Mouse (Mus musculus): ENCODE results near the gene Fyttd1. TPM values are rescaled to one million over a fixed set of nuclear protein-coding genes. Genes with fewer than 3 reads are reported as not detected.

Gene Fyttd1
- polyA plus RNA-seq, 1 experiment from 2014 or later, result 121 TPM

DNA sequence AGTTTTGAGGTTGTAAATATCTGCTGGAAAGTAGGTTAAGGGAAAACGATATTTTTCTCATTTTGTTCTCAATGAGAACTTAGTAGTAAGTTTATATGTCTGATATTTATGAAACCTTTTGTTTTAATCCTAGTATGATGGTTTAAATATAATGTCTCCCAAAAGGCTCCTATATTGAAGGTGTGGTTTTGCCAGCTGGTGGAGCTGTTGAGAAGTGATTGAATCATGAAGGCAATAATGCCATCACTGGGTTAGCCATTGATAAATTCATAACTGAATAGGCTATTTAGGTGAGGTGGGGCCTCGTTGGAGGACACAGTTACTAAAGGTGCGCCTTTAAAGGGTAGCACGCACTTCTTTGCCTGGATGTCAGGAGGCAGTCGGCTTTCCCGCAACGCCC lies 4.2 kb downstream of the Fyttd1 start:
- no peak for ATAC-seq (ENCODE audit: insufficient number of reproducible peaks, insufficient read depth, low FRiP score, low TSS enrichment, low read depth)
- 73% methylated on average over 7 of the region's 7 CpGs for WGBS
- no peaks in the 10 kb centered on the region for H3K27me3 ChIP-seq

GRCm38 (mm10) chr16:32887996-32888395 lies 10.7 kb downstream of the Fyttd1 start:
- no peak overlapping the region for H3K9ac ChIP-seq (replicated peaks)
- no peaks in the 10 kb centered on the region for H3K9me3 ChIP-seq
- ATAC-seq (ENCODE audit: insufficient number of reproducible peaks, insufficient read depth, low FRiP score, low TSS enrichment, low read depth), result no peak
- peaks cover 52% of the 10 kb centered on the region for H3K36me3 ChIP-seq
- no peak overlapping the region for H3K4me3 ChIP-seq (replicated peaks)
- H3K27ac ChIP-seq, result no peak overlapping the region
- no peaks in the 10 kb centered on the region for H3K27me3 ChIP-seq
- no peaks in the 10 kb centered on the region for H3K4me1 ChIP-seq (replicated peaks)
- H3K4me2 ChIP-seq, result no peak overlapping the region
- 88% methylated on average over 7 of the region's 7 CpGs for WGBS

More for the DNA sequence above, 4.2 kb downstream of the Fyttd1 start:
- peaks cover 15% of the 10 kb centered on the region for H3K4me1 ChIP-seq (replicated peaks)
- no peak overlapping the region for H3K27ac ChIP-seq
- no peak overlapping the region for H3K4me2 ChIP-seq
- no peaks in the 10 kb centered on the region for H3K9me3 ChIP-seq
- no peak overlapping the region for H3K9ac ChIP-seq (replicated peaks)
- no peak overlapping the region for H3K4me3 ChIP-seq (replicated peaks)
- H3K36me3 ChIP-seq, result peaks cover 10% of the 10 kb centered on the region

DNA sequence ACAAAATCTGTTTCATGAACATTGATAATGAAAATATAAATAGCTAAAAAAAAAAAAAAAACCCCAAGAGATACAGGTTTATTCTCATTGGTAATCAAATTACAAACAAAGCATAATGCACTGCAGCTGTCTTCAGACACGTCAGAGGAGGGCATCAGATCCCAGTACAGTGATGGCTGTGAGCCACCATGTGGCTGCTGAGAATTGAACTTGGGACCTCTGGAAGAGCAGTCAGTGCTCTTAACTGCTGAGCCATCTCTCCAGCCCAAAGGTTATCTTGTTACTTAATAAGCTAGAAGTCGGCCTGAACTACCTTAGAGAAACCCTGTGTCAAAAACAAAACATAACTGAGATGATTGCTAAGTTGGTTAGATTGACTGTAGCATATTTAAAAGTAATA lies 12.6 kb downstream of the Fyttd1 start:
- H3K9me3 ChIP-seq, result no peaks in the 10 kb centered on the region
- no peak for ATAC-seq (ENCODE audit: insufficient number of reproducible peaks, insufficient read depth, low FRiP score, low TSS enrichment, low read depth)
- peaks cover 66% of the 10 kb centered on the region for H3K36me3 ChIP-seq
- H3K27ac ChIP-seq, result no peak overlapping the region
- no peak overlapping the region for H3K4me2 ChIP-seq
- 64% methylated on average over 2 of the region's 2 CpGs for WGBS
- no peak overlapping the region for H3K9ac ChIP-seq (replicated peaks)
- H3K27me3 ChIP-seq, result no peaks in the 10 kb centered on the region
- H3K4me3 ChIP-seq (replicated peaks), result no peak overlapping the region
- H3K4me1 ChIP-seq (replicated peaks), result no peaks in the 10 kb centered on the region

DNA sequence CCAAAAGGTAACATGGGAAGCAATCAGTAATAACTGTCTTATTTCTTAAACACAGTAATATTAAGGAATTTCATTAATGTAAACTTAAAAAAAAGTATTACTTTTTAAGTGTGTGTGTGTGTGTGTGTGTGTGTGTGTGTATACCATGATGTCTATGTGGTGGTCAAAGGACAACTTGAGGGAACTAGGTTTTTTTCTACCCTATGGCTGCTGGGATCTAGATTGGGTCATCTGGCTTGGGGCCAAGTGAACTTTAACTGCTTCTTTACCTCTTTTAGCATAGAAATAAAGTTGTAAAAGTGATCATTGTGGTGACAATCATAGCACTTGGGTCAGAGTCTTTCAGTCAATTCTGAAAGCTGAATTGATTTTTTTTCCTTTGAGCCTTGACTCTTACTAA lies 18.8 kb downstream of the Fyttd1 start:
- no peak for ATAC-seq (ENCODE audit: insufficient number of reproducible peaks, insufficient read depth, low FRiP score, low TSS enrichment, low read depth)
- Histone ChIP-seq H3K27ac (no peak overlapping the region), H3K9me3 (no peaks in the 10 kb centered on the region), H3K27me3 (no peaks in the 10 kb centered on the region), H3K4me3 (replicated peaks) (no peak overlapping the region), H3K36me3 (peaks cover 77% of the 10 kb centered on the region), H3K4me1 (replicated peaks) (no peaks in the 10 kb centered on the region), H3K9ac (replicated peaks) (no peak overlapping the region), H3K4me2 (no peak overlapping the region)

DNA sequence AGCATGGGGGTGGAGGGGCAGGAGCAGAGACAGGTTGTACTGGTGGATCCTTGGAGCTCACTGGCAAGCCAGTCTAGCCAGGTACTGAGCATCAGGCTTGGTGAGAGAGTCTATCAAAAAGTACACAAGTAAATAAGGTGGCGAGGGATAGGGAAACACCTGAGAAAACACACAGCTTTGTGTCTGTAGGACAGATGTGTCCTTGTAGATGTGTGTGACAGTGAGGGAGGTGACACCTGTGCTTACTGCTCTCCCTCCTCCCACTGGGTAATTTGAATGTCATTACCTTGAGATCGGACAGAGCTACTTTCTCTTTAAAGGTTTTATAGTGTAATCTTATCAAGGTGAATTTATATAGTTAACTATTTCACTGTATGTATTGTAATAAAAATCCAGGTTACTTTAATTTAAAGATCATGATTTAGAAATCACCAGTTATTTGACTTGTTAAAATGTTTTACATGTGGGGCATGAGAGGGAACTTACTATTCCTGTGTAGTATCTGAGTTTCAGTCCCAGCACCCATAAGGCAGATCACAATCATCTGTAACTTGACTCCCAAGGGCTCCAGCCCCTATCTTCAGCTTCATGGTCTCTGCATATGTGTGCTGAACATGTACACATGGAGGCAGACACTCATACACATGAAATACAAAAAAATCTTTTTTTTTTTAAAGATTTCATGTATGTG lies 24.2 kb downstream of the Fyttd1 start:
- WGBS, result 85% methylated on average over 2 of the region's 2 CpGs
- no peak overlapping the region for H3K4me3 ChIP-seq (replicated peaks)
- no peak for ATAC-seq (ENCODE audit: insufficient number of reproducible peaks, insufficient read depth, low FRiP score, low TSS enrichment, low read depth)
- H3K36me3 ChIP-seq, result peaks cover 64% of the 10 kb centered on the region
- no peaks in the 10 kb centered on the region for H3K9me3 ChIP-seq
- no peak overlapping the region for H3K9ac ChIP-seq (replicated peaks)
- H3K27me3 ChIP-seq, result no peaks in the 10 kb centered on the region
- no peak overlapping the region for H3K27ac ChIP-seq
- no peak overlapping the region for H3K4me2 ChIP-seq
- H3K4me1 ChIP-seq (replicated peaks), result no peaks in the 10 kb centered on the region

- Histone ChIP-seq H3K27me3 (no peaks in the 10 kb centered on the region), H3K27ac (no peak overlapping the region), H3K9ac (replicated peaks) (no peak overlapping the region), H3K36me3 (peaks cover 69% of the 10 kb centered on the region), H3K4me2 (no peak overlapping the region), H3K4me3 (replicated peaks) (no peak overlapping the region), H3K9me3 (no peaks in the 10 kb centered on the region), H3K4me1 (replicated peaks) (no peaks in the 10 kb centered on the region)
- no peak for ATAC-seq (ENCODE audit: insufficient number of reproducible peaks, insufficient read depth, low FRiP score, low TSS enrichment, low read depth)
- WGBS, result 61% methylated on average over 3 of the region's 3 CpGs
These were observed 24.7 kb downstream of the Fyttd1 start for GRCm38 (mm10) chr16:32902051-32902428.

- no peak for ATAC-seq (ENCODE audit: insufficient number of reproducible peaks, insufficient read depth, low FRiP score, low TSS enrichment, low read depth)
- 86% methylated on average over 2 of the region's 2 CpGs for WGBS
- Histone ChIP-seq H3K4me3 (replicated peaks) (no peak overlapping the region), H3K9me3 (no peaks in the 10 kb centered on the region), H3K9ac (replicated peaks) (no peak overlapping the region), H3K4me2 (no peak overlapping the region), H3K36me3 (peaks cover 38% of the 10 kb centered on the region), H3K27ac (no peak overlapping the region), H3K27me3 (no peaks in the 10 kb centered on the region), H3K4me1 (replicated peaks) (no peaks in the 10 kb centered on the region)
These were observed 28.9 kb downstream of the Fyttd1 start for GRCm38 (mm10) chr16:32906186-32906585.

DNA sequence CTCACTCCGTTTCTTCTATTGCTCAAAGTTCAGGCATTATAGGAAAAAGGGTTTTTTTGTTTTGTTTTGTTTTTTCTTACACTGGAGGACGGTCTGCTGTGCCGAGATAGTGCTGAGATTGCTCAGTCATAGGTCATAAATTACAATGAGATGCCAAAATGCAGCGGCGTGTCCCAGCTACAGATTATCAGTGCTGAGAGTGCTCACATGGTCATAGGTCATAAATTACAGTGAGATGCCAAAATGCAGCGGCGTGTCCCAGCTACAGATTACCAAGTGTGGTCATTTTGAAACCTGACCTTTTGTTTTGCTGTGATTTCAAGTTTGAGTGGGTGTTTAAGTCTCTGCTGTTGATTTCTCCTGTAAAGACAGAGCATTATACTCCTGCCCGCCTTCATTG lies 29.4 kb downstream of the Fyttd1 start:
- Histone ChIP-seq H3K36me3 (peaks cover 34% of the 10 kb centered on the region), H3K4me3 (replicated peaks) (no peak overlapping the region), H3K27ac (no peak overlapping the region), H3K9me3 (no peaks in the 10 kb centered on the region), H3K4me1 (replicated peaks) (no peaks in the 10 kb centered on the region), H3K4me2 (no peak overlapping the region), H3K9ac (replicated peaks) (no peak overlapping the region), H3K27me3 (no peaks in the 10 kb centered on the region)
- 77% methylated on average over 8 of the region's 8 CpGs for WGBS
- ATAC-seq (ENCODE audit: insufficient number of reproducible peaks, insufficient read depth, low FRiP score, low TSS enrichment, low read depth), result no peak

GRCm38 (mm10) chr16:32913212-32913611 lies 35.9 kb downstream of the Fyttd1 start:
- Histone ChIP-seq H3K9ac (replicated peaks) (no peak overlapping the region), H3K36me3 (no peaks in the 10 kb centered on the region), H3K27me3 (no peaks in the 10 kb centered on the region), H3K9me3 (no peaks in the 10 kb centered on the region), H3K4me2 (peak overlapping the region; percentile 69; the same call in 1 of the 2 replicates), H3K4me3 (replicated peaks) (peak overlapping the region; percentile 98; the same call in 1 of the 2 replicates), H3K4me1 (replicated peaks) (peaks cover 9% of the 10 kb centered on the region), H3K27ac (no peak overlapping the region)
- 64% methylated on average over 7 of the region's 7 CpGs for WGBS
- ATAC-seq (ENCODE audit: insufficient number of reproducible peaks, insufficient read depth, low FRiP score, low TSS enrichment, low read depth), result no peak

GRCm38 (mm10) chr16:32913937-32914881 lies 36.9 kb downstream of the Fyttd1 start, which contains the start of gene Lrch3:
Lrch3 (plus strand) TSS chr16:32914100.
- H3K4me1 ChIP-seq (replicated peaks), result peaks cover 9% of the 10 kb centered on the region
- no peaks in the 10 kb centered on the region for H3K9me3 ChIP-seq
- peak; percentile 91 for ATAC-seq (ENCODE audit: insufficient number of reproducible peaks, insufficient read depth, low FRiP score, low TSS enrichment, low read depth)
- no peaks in the 10 kb centered on the region for H3K27me3 ChIP-seq
- peak within 1 kb of the TSS; percentile 97 for H3K9ac ChIP-seq (replicated peaks)
- H3K4me3 ChIP-seq (replicated peaks), result peak within 1 kb of the TSS; percentile 98
- H3K27ac ChIP-seq, result peak within 1 kb of the TSS; percentile 89
- under 1% methylated on average over 77 of the region's 85 CpGs for WGBS
- peak within 1 kb of the TSS; percentile 69 for H3K4me2 ChIP-seq
- no peaks in the 10 kb centered on the region for H3K36me3 ChIP-seq

GRCm38 (mm10) chr16:32915292-32916068 lies 38.2 kb downstream of the Fyttd1 start:
- Histone ChIP-seq H3K27me3 (no peaks in the 10 kb centered on the region), H3K4me3 (replicated peaks) (peak overlapping the region; percentile 98; the same call in 1 of the 2 replicates), H3K27ac (no peak overlapping the region), H3K9me3 (no peaks in the 10 kb centered on the region), H3K4me1 (replicated peaks) (peaks cover 9% of the 10 kb centered on the region), H3K4me2 (peak overlapping the region; percentile 69), H3K36me3 (peaks cover 7% of the 10 kb centered on the region), H3K9ac (replicated peaks) (no peak overlapping the region; the same call in 1 of the 2 replicates)
- ATAC-seq (ENCODE audit: insufficient number of reproducible peaks, insufficient read depth, low FRiP score, low TSS enrichment, low read depth), result no peak
- 83% methylated on average over 9 of the region's 9 CpGs for WGBS

Measured in limb, embryonic 12.5 days (tissue).